Mouse (Mus musculus): ENCODE results near the gene Kpna6. TPM values are rescaled to one million over a fixed set of nuclear protein-coding genes. Genes with fewer than 3 reads are reported as not detected.

Kpna6 gene
- total and polyA plus RNA-seq, 3 experiments = 15.9 to 66.5 (median 19.6) TPM

GRCm38 (mm10) chr4:129623681-129624091 is 48.9 kb downstream of the Kpna6 start, which contains the start of gene Ccdc28b:
TSS of gene Ccdc28b (minus strand) at chr4:129623947.
- Histone ChIP-seq H3K79me2 (ENCODE audit: control insufficient read depth, insufficient read depth, low read length, poor library complexity) (no peaks in the 10 kb centered on the region; the same call in 1 of the 2 replicates), H3K4me1 (ENCODE audit: control insufficient read depth in 1 of 2, insufficient read depth in 2 of 2, low read length in 2 of 2) (peaks cover 3 to 17% of the 10 kb centered on the region in 2 experiments; a peak in 3 of 4 replicates), H3K27me3 (ENCODE audit: control insufficient read depth in 1 of 2, insufficient read depth in 2 of 2, low read length in 2 of 2) (no peaks in the 10 kb centered on the region), H3K9ac (ENCODE audit: control insufficient read depth, low read depth, low read length, poor library complexity, severe bottlenecking) (peak within 1 kb of the TSS; percentile 77), H3K27ac (ENCODE audit: control insufficient read depth, low read depth, low read length) (peak within 1 kb of the TSS; percentile 89), H3K36me3 (ENCODE audit: control insufficient read depth in 1 of 2, insufficient read depth in 2 of 2, low read length in 2 of 2) (peaks cover 0 to 9% of the 10 kb centered on the region in 2 experiments), H3K9me3 (replicated peaks; ENCODE audit: insufficient read depth, low read length) (no peaks in the 10 kb centered on the region), H3K4me3 (ENCODE audit: control insufficient read depth in 1 of 2, insufficient read depth in 1 of 2, low read depth in 2 of 2, low read length in 2 of 2) (peak within 1 kb of the TSS; percentile 68 to 73)
- TF ChIP-seq MXI1 (IDR thresholded peaks at IDR 0.05; ENCODE audit: low read depth, low read length) (peak; percentile 3; the same call in 1 of the 2 replicates), NELFE (IDR thresholded peaks at IDR 0.05; ENCODE audit: low read depth, low read length) (peak; percentile 10; the same call in 1 of the 2 replicates), TCF12 (IDR thresholded peaks at IDR 0.05; ENCODE audit: low read depth, low read length) (peak; percentile 24; the same call in 1 of the 2 replicates), TBP (IDR thresholded peaks at IDR 0.05; ENCODE audit: low read depth, low read length) (peak; percentile 4; the same call in 1 of the 2 replicates), UBTF (IDR thresholded peaks at IDR 0.05; ENCODE audit: borderline replicate concordance, insufficient read depth, low read depth, low read length) (no peak), GABPA (IDR thresholded peaks at IDR 0.05; ENCODE audit: low read depth, low read length) (no peak)
- DNase-seq (ENCODE audit: low read depth, low spot score) = peak; percentile 75

GRCm38 (mm10) chr4:129622803-129623535 is 49.6 kb downstream of the Kpna6 start:
- Histone ChIP-seq H3K27me3 (ENCODE audit: control insufficient read depth in 1 of 2, insufficient read depth in 2 of 2, low read length in 2 of 2) (no peaks in the 10 kb centered on the region), H3K9me3 (replicated peaks; ENCODE audit: insufficient read depth, low read length) (no peaks in the 10 kb centered on the region), H3K79me2 (ENCODE audit: control insufficient read depth, insufficient read depth, low read length, poor library complexity) (peaks cover 4% of the 10 kb centered on the region; the same call in 1 of the 2 replicates), H3K4me3 (ENCODE audit: control insufficient read depth in 1 of 2, insufficient read depth in 1 of 2, low read depth in 2 of 2, low read length in 2 of 2) (peak overlapping the region; percentile 68 to 73), H3K9ac (ENCODE audit: control insufficient read depth, low read depth, low read length, poor library complexity, severe bottlenecking) (peak overlapping the region; percentile 77), H3K27ac (ENCODE audit: control insufficient read depth, low read depth, low read length) (no peak overlapping the region), H3K36me3 (ENCODE audit: control insufficient read depth in 1 of 2, insufficient read depth in 2 of 2, low read length in 2 of 2) (peaks cover 0 to 9% of the 10 kb centered on the region in 2 experiments; a peak in 3 of 4 replicates), H3K4me1 (ENCODE audit: control insufficient read depth in 1 of 2, insufficient read depth in 2 of 2, low read length in 2 of 2) (peaks cover 3 to 17% of the 10 kb centered on the region in 2 experiments; a peak in 3 of 4 replicates)
- DNase-seq (ENCODE audit: low read depth, low spot score) = peak; percentile 39
- TF ChIP-seq POLR2AphosphoS2 (IDR thresholded peaks at IDR 0.05; ENCODE audit: low read length) (no peak), NRF1 (IDR thresholded peaks at IDR 0.05; ENCODE audit: insufficient read depth, low read depth, low read length, poor library complexity, severe bottlenecking) (no peak), ETS1 (IDR thresholded peaks at IDR 0.05; ENCODE audit: low read depth, low read length) (no peak), GABPA (IDR thresholded peaks at IDR 0.05; ENCODE audit: low read depth, low read length) (no peak), MAFK (IDR thresholded peaks at IDR 0.05; ENCODE audit: borderline replicate concordance, low read depth, low read length) (no peak), MEF2A (IDR thresholded peaks at IDR 0.05; ENCODE audit: extremely low read depth, insufficient replicate concordance, low read depth, low read length, poor library complexity, severe bottlenecking) (no peak), E2F4 (IDR thresholded peaks at IDR 0.05; ENCODE audit: borderline replicate concordance, low read depth, low read length) (no peak), CTCF (IDR thresholded peaks at IDR 0.05 in 2 of 3, conservative IDR thresholded peaks at IDR 0.05 in 1 of 3; ENCODE audit: control insufficient read depth in 1 of 3, insufficient read depth in 1 of 3, low read depth in 2 of 3, low read length in 3 of 3, poor library complexity in 1 of 3, severe bottlenecking in 1 of 3) (no peak), HCFC1 (IDR thresholded peaks at IDR 0.05; ENCODE audit: low read depth, low read length) (no peak), BHLHE40 (IDR thresholded peaks at IDR 0.05; ENCODE audit: borderline replicate concordance, low read depth, low read length) (no peak), KAT2A (conservative IDR thresholded peaks at IDR 0.05; ENCODE audit: low read depth, low read length) (no peak)

All from MEL (cell line).